Mouse (Mus musculus) limb, embryonic 14.5 days (tissue): ENCODE data around the gene Cacnb4. TPM values are rescaled to one million over a fixed set of nuclear protein-coding genes. Genes with fewer than 3 reads are reported as not detected.

Source experiments
- ATAC-seq: fragments of 200-750 bp; cut with Nextera tagmentation; 2 replicates; pipeline ENCODE4 v1.8.0; 2017; ENCODE audit warnings: low read depth, moderate number of reproducible peaks, moderate TSS enrichment; ENCODE audit not compliant: low FRiP score
- DNase-seq: peaks from one replicate; pipeline ENCODE4 v3.0.0-alpha.2; 2015; ENCODE audit warnings: low spot score
- H3K27ac ChIP-seq: fragments of 300-500 bp; sonication (generic); replicated peaks from 2 replicates; pipeline ENCODE4 v1.5.1; 2014; ENCODE audit warnings: low read depth, mild to moderate bottlenecking, low read length, moderate library complexity, mixed read lengths
- H3K27me3 ChIP-seq: fragments of 300-500 bp; sonication (generic); 2 replicates; pipeline ENCODE4 v1.6.1; 2014; ENCODE audit warnings: low read length, mixed read lengths; ENCODE audit not compliant: control insufficient read depth, insufficient read depth
- H3K36me3 ChIP-seq: fragments of 300-500 bp; sonication (generic); 2 replicates; pipeline ENCODE4 v1.6.1; 2014; ENCODE audit warnings: mild to moderate bottlenecking, low read length, moderate library complexity, mixed read lengths; ENCODE audit not compliant: control insufficient read depth, insufficient read depth
- H3K4me1 ChIP-seq: fragments of 300-500 bp; sonication (generic); 2 replicates; pipeline ENCODE4 v1.6.1; 2014; ENCODE audit warnings: antibody characterized with exemption, low read length, mixed read lengths; ENCODE audit not compliant: control insufficient read depth, insufficient read depth
- H3K4me2 ChIP-seq: fragments of 300-500 bp; sonication (generic); replicated peaks from 2 replicates; pipeline ENCODE4 v1.6.1; 2014; ENCODE audit warnings: low read depth, mild to moderate bottlenecking, low read length, moderate library complexity; ENCODE audit not compliant: severe bottlenecking
- H3K4me3 ChIP-seq: fragments of 300-500 bp; sonication (generic); replicated peaks from 2 replicates; pipeline ENCODE4 v1.5.1; 2014; ENCODE audit warnings: low read length
- H3K9ac ChIP-seq: fragments of 300-500 bp; sonication (generic); 2 replicates; pipeline ENCODE4 v1.6.1; 2014; ENCODE audit warnings: mild to moderate bottlenecking, low read depth, low read length, moderate library complexity; ENCODE audit not compliant: severe bottlenecking
- H3K9me3 ChIP-seq: fragments of 300-500 bp; sonication (generic); 2 replicates; pipeline ENCODE4 v1.6.1; 2016; ENCODE audit warnings: low read length; ENCODE audit not compliant: control insufficient read depth
- POLR2A ChIP-seq: fragments of 200-500 bp; IDR thresholded peaks from 2 replicates; pipeline ENCODE4 v1.8.0; 2012; ENCODE audit warnings: inconsistent platforms, mild to moderate bottlenecking, moderate library complexity, borderline replicate concordance; ENCODE audit not compliant: insufficient read depth, insufficient read length; ENCODE audit errors: extremely low read depth
- WGBS: fragments of 180-500 bp; shearing (Covaris S2); extraction: QIAGEN DNeasy Blood & Tissue Kit; methylation state at CpG from one replicate; pipeline ENCODE4 v1.1.7; 2014; 5-methylcytosine and 5-hydroxymethylcytosine counted together
- polyA plus RNA-seq, 2 experiments: library from polyadenylated mRNA; depleted of rRNA in 1 of 2; stranded (reverse) in 1 of 2; unstranded in 1 of 2; fragments of >200 nt; fragmentation: Nextera tagmentation in 1 of 2; extraction: Ambion mirVana in 1 of 2; gene quantifications; 2 replicates each; pipeline versions ENCODE4 v1.2.1 to v1.2.3; 2012 to 2014

Cacnb4 gene
- polyA plus RNA-seq, 2 experiments: 0.81 to 0.91 TPM

DNA sequence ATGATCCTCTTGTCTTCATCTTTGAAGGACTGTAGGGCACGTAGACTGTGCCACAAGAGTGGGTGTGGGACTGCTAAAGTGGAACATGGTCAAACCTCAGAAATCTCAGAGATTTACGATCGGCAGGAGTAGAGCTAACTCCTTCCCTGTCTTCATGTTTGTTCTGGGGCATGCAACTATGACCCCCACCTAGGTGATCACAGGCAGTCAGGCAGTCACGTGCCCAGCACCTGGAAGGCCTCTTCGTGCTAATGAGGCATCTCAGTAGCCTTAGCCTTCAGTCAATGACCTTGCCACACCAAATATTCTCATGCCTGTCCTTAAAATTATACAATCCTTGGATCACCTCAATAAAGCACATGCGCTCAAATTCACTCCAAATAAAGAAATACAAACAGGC, 50.9 kb downstream of the Cacnb4 start:
- no peak for TF ChIP-seq POLR2A
- WGBS: 89% methylated on average over 6 of the region's 6 CpGs
- Histone ChIP-seq H3K36me3 (no peaks in the 10 kb centered on the region), H3K27me3 (no peaks in the 10 kb centered on the region), H3K4me3 (no peak overlapping the region), H3K9ac (no peak overlapping the region), H3K4me2 (no peak overlapping the region), H3K4me1 (0 out of 2 replicates have a peak, but pooled peaks cover 8% of the 10 kb centered on the region), H3K27ac (no peak overlapping the region), H3K9me3 (no peaks in the 10 kb centered on the region)
- no peak for DNase-seq
- ATAC-seq: no peak

DNA sequence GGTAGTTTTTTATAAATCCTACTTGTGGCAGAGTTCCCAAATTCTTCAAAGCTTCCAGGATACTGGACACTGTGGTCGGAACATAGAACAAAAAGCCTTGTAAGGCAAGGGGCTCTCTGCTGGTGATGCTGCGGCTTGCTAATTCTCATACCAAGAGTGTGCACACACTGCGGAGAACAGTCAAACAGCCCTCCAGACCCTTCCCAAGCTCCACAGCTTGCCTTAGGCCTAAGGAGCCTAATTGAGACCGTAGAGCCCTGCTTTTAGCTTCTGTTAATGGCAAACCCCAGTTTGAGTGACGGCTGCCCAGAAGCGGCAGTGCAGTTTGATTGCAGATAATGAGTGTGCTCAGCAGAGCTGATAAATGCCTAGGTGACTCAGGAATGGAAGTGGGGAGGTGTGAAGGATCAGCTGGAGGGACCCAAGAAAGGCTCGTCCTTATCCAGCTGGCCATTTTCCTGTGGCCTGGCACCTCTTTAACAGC, 52.7 kb downstream of the Cacnb4 start:
- H3K9ac ChIP-seq: no peak overlapping the region
- no peak overlapping the region for H3K27ac ChIP-seq
- DNase-seq (no peak), ATAC-seq (no peak)
- WGBS: 34% methylated on average over 7 of the region's 7 CpGs
- H3K9me3 ChIP-seq: no peaks in the 10 kb centered on the region
- no peak overlapping the region for H3K4me3 ChIP-seq
- no peak for TF ChIP-seq POLR2A
- no peaks in the 10 kb centered on the region for H3K36me3 ChIP-seq
- 0 out of 2 replicates have a peak, but pooled peaks cover 8% of the 10 kb centered on the region for H3K4me1 ChIP-seq
- no peaks in the 10 kb centered on the region for H3K27me3 ChIP-seq
- H3K4me2 ChIP-seq: no peak overlapping the region

DNA sequence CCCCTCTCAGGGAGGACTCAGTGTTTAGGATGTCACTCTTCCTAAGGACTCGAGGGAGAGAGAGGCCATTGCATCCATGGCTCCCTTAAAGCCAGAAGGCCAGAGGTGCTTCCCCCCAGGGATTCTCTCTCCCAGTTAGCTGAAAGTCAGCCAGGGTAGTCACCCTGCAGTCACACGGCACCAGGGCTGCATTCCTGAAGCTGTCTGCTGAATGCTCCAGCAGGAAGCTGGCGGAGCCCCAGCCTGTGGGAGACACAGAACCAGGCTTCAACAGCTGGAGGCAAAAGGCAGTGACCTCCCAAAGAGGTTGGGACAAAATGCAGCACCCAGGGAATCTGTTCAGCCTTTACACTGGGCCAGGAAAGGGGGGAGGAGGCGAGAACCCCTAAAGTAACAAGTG, 53.2 kb downstream of the Cacnb4 start:
- Histone ChIP-seq H3K27me3 (no peaks in the 10 kb centered on the region), H3K4me1 (0 out of 2 replicates have a peak, but pooled peaks cover 8% of the 10 kb centered on the region), H3K36me3 (no peaks in the 10 kb centered on the region), H3K27ac (no peak overlapping the region), H3K4me3 (no peak overlapping the region), H3K9ac (peak overlapping the region; percentile 36; the same call in 1 of the 2 replicates), H3K9me3 (no peaks in the 10 kb centered on the region), H3K4me2 (no peak overlapping the region)
- no peak for ATAC-seq
- DNase-seq: peak; percentile 13
- 43% methylated on average over 4 of the region's 4 CpGs for WGBS
- no peak for TF ChIP-seq POLR2A

DNA sequence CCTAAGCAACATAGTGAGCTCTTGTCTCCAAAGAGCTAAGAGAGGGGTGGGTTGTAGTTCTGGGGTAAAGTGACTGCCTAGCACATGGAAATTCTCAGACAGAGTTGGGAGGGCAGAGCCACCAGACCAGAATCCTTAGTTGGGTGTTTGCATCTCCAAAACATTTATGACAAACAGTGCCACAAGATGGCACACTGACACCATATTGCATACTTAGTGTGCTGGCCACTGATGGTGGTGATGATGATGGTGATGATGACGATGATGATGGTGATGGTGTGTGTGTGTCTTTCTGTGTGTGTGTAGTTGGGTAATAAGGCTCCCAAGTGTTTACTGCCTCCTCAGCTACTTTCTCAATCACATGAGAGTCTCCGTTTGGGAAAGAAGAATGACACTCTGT, 54.0 kb downstream of the Cacnb4 start:
- no peak for TF ChIP-seq POLR2A
- no peak for DNase-seq
- ATAC-seq: no peak

DNA sequence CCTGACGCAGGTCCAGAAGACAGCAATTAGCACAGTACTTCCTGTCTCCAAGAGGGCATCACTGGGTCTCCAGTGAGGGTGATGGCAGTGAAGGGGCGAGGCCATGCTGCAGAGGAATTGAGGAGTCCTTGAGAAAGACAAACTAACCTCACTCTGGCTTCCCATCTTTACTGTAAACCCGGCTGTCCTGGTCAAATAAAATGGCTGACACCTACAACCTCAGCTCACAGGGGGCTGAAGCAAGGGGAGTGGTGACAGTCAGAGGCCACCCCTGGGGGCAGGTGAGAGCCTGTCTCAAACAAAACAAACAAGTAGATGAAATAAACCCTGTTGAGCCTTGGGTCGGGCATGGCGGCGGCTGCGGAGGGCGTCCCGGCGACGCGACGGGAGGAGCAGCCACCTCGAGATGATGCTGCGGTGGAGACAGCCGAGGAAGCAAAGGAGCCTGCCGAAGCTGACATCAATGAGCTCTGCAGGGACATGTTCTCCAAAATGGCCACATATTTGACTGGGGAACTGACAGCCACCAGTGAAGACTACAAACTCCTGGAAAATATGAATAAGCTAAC, 57.1 kb downstream of the Cacnb4 start:
- 47% methylated on average over 17 of the region's 17 CpGs for WGBS
- Histone ChIP-seq H3K36me3 (no peaks in the 10 kb centered on the region), H3K4me3 (0 out of 2 replicates have a peak overlapping the region, but pooled peaks have one; percentile 11), H3K9ac (no peak overlapping the region), H3K27ac (no peak overlapping the region), H3K4me1 (0 out of 2 replicates have a peak, but pooled peaks cover 8% of the 10 kb centered on the region), H3K9me3 (no peaks in the 10 kb centered on the region), H3K4me2 (peak overlapping the region; percentile 16), H3K27me3 (no peaks in the 10 kb centered on the region)
- no peak for TF ChIP-seq POLR2A
- ATAC-seq (no peak), DNase-seq (no peak)

More for the DNA sequence above, 54.0 kb downstream of the Cacnb4 start:
- no peak overlapping the region for H3K4me2 ChIP-seq
- H3K4me1 ChIP-seq: 0 out of 2 replicates have a peak, but pooled peaks cover 8% of the 10 kb centered on the region
- H3K9ac ChIP-seq: no peak overlapping the region
- H3K27ac ChIP-seq: no peak overlapping the region
- H3K9me3 ChIP-seq: no peaks in the 10 kb centered on the region
- WGBS: 61% methylated on average over 2 of the region's 2 CpGs
- H3K27me3 ChIP-seq: no peaks in the 10 kb centered on the region
- no peak overlapping the region for H3K4me3 ChIP-seq
- no peaks in the 10 kb centered on the region for H3K36me3 ChIP-seq
